Mouse (Mus musculus): ENCODE data around the gene Tomm6. TPM values are rescaled to one million over a fixed set of nuclear protein-coding genes. Genes with fewer than 3 reads are reported as not detected.

Tomm6 gene
- polyA plus RNA-seq (2014; fragmentation: Nextera tagmentation; extraction: Ambion mirVana), result 365 and 382 TPM in 2 replicates

DNA sequence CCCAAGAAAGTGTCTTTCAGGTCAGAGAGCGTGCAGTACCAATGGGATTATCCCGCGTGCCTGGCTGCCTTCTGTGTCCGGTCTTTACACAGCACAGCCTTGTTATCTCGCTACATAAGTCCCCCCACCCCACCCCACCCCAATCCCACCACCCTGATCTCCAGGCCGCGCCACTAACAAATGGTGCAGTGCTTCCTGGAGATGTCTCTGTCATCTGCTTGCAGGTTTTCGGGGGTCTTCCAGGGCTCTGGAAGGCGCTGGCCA lies at the start of gene Tomm6:
TSS of gene Tomm6 (minus strand) at position 43 of the 264 bp plus-strand sequence.
- Histone ChIP-seq H3K36me3 (ENCODE audit: control insufficient read depth, insufficient read depth, low read length) (peaks cover 29% of the 10 kb centered on the region), H3K4me2 (ENCODE audit: low read depth, low read length) (peak within 1 kb of the TSS; percentile 98), H3K4me3 (ENCODE audit: low read depth, low read length) (peak within 1 kb of the TSS; percentile 89), H3K9ac (ENCODE audit: low read depth, low read length) (peak within 1 kb of the TSS; percentile 92), H3K27me3 (replicated peaks; ENCODE audit: control insufficient read depth, insufficient read depth, low read length) (no peaks in the 10 kb centered on the region), H3K27ac (replicated peaks; ENCODE audit: low read depth, low read length) (peak within 1 kb of the TSS; percentile 87), H3K9me3 (ENCODE audit: control insufficient read depth, low read length) (no peaks in the 10 kb centered on the region), H3K4me1 (ENCODE audit: control insufficient read depth, insufficient read depth, low read length) (0 out of 2 replicates have a peak, but pooled peaks cover 5% of the 10 kb centered on the region)
- ATAC-seq (ENCODE audit: low read depth) (no peak), DNase-seq (ENCODE audit: low spot score) (no peak)
- 0% methylated on average over 6 of the region's 9 CpGs for WGBS

DNA sequence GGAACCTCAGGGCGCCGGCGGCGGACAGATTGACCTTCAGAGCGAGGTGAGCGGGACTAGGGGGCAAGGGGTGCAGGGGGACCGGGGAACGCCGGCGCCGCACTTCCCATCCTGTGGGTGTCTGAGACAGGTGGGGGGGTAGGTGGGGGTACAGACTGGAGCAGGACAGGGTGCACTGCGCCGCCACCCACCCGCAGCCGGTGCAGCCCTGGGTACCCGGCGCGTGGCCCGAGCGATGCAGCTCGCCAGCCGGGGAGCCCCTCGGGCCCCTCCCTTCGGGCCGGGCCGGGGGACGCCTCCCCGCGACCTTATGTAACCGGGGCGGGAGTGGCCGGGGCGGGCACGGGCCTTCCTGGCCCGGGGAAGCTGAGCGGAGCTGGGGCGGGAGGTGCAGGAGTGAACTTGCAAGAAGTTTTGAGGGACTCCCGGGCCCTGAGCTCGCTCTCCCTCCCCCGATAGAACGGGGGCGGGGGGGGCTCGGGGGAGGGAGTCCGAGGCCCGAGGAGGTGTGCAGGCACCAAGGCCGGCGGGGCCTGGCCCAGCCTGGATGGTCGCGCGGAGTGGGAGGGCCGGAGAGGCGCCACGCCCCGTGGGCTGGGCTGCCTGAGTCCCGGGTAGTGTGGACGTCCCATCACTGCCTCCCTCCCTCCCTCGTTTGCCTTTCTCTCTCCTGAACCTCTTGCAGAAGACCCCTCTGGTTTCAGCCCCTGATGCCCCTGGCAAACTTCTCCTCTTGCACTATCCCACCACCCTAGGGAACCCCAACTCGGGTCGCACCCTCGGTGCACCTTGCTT lies 49.3 kb upstream of the Tomm6 start:
- 2% methylated on average over 6 of the region's 60 CpGs for WGBS
- H3K4me2 ChIP-seq (ENCODE audit: low read depth, low read length), result peak overlapping the region; percentile 95
- peak overlapping the region; percentile 59 for H3K4me3 ChIP-seq (ENCODE audit: low read depth, low read length)
- 0 out of 2 replicates have a peak, but pooled peaks cover 13% of the 10 kb centered on the region for H3K4me1 ChIP-seq (ENCODE audit: control insufficient read depth, insufficient read depth, low read length)
- DNase-seq (ENCODE audit: low spot score) (peak; percentile 90), ATAC-seq (ENCODE audit: low read depth) (peak; percentile 92)
- peak overlapping the region; percentile 74 for H3K9ac ChIP-seq (ENCODE audit: low read depth, low read length)
- H3K27me3 ChIP-seq (replicated peaks; ENCODE audit: control insufficient read depth, insufficient read depth, low read length), result peaks cover 11% of the 10 kb centered on the region; the same call in 1 of the 2 replicates
- no peaks in the 10 kb centered on the region for H3K36me3 ChIP-seq (ENCODE audit: control insufficient read depth, insufficient read depth, low read length)
- peak overlapping the region; percentile 66 for H3K27ac ChIP-seq (replicated peaks; ENCODE audit: low read depth, low read length)
- no peaks in the 10 kb centered on the region for H3K9me3 ChIP-seq (ENCODE audit: control insufficient read depth, low read length)

DNA sequence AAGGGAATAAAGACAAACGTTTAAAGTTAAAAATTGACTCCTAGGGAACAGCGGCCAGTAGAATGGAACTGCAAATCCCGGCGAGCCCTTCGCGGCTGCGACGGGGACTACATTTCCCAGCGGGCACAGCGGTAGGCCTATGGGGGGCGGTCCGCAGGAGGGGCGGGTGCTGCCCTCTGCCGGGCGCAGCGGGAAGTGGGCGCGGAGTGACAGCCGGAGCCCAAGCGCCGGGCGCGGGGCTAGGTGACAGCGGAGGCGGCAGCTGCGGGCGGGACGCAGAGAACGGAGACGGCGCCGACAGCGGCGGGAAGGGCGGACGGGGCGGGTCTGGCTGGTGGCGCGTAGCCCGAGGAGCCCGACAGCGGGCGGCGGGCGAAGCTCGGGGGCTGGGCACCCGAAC lies 48.7 kb upstream of the Tomm6 start, which contains the start of gene Tfeb:
TSS of gene Tfeb (plus strand) at position 175 of the 400 bp plus-strand sequence.
- Histone ChIP-seq H3K4me1 (ENCODE audit: control insufficient read depth, insufficient read depth, low read length) (0 out of 2 replicates have a peak, but pooled peaks cover 13% of the 10 kb centered on the region), H3K27ac (replicated peaks; ENCODE audit: low read depth, low read length) (peak within 1 kb of the TSS; percentile 66)

DNA sequence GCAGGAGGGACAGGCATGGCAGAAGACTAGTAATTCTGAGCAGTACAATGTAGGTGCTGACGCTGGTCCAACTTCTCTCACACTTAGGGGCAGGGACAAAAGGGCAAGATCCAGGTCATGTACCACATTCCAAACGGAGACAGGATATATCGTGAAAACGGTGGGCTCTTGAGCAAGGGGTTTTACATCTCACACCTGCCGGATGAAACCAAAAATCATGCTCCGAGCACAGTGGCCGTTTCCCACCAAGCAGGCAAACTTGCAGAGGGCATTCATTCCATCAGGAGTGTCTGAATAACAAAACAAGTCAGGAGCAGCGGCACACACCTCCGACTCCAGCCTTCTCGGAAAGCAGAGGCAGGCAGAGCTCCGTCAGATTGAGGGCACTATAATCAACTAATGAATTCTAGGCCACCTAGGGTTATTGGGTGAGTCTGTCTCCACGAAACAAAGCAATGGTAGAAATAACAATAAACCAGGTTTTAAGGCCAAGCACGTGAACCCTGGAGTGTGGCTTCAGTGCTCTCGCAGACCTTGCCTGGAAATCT lies 47.4 kb upstream of the Tomm6 start:
- DNase-seq (ENCODE audit: low spot score), result no peak
- no peak for ATAC-seq (ENCODE audit: low read depth)
- Histone ChIP-seq H3K27ac (replicated peaks; ENCODE audit: low read depth, low read length) (no peak overlapping the region), H3K4me1 (ENCODE audit: control insufficient read depth, insufficient read depth, low read length) (0 out of 2 replicates have a peak, but pooled peaks cover 13% of the 10 kb centered on the region), H3K9ac (ENCODE audit: low read depth, low read length) (no peak overlapping the region), H3K4me2 (ENCODE audit: low read depth, low read length) (no peak overlapping the region), H3K9me3 (ENCODE audit: control insufficient read depth, low read length) (no peaks in the 10 kb centered on the region), H3K27me3 (replicated peaks; ENCODE audit: control insufficient read depth, insufficient read depth, low read length) (peaks cover 11% of the 10 kb centered on the region; the same call in 1 of the 2 replicates), H3K4me3 (ENCODE audit: low read depth, low read length) (no peak overlapping the region), H3K36me3 (ENCODE audit: control insufficient read depth, insufficient read depth, low read length) (no peaks in the 10 kb centered on the region)
- WGBS, result 68% methylated on average over 14 of the region's 14 CpGs

More for the DNA sequence above, 48.7 kb upstream of the Tomm6 start, which contains the start of gene Tfeb:
- Histone ChIP-seq H3K4me2 (ENCODE audit: low read depth, low read length) (peak within 1 kb of the TSS; percentile 95), H3K36me3 (ENCODE audit: control insufficient read depth, insufficient read depth, low read length) (no peaks in the 10 kb centered on the region), H3K4me3 (ENCODE audit: low read depth, low read length) (peak within 1 kb of the TSS; percentile 59), H3K27me3 (replicated peaks; ENCODE audit: control insufficient read depth, insufficient read depth, low read length) (peaks cover 11% of the 10 kb centered on the region; the same call in 1 of the 2 replicates), H3K9ac (ENCODE audit: low read depth, low read length) (peak within 1 kb of the TSS; percentile 74), H3K9me3 (ENCODE audit: control insufficient read depth, low read length) (no peaks in the 10 kb centered on the region)
- DNase-seq (ENCODE audit: low spot score) (peak; percentile 95), ATAC-seq (ENCODE audit: low read depth) (peak; percentile 84)
- under 1% methylated on average over 28 of the region's 47 CpGs for WGBS

DNA sequence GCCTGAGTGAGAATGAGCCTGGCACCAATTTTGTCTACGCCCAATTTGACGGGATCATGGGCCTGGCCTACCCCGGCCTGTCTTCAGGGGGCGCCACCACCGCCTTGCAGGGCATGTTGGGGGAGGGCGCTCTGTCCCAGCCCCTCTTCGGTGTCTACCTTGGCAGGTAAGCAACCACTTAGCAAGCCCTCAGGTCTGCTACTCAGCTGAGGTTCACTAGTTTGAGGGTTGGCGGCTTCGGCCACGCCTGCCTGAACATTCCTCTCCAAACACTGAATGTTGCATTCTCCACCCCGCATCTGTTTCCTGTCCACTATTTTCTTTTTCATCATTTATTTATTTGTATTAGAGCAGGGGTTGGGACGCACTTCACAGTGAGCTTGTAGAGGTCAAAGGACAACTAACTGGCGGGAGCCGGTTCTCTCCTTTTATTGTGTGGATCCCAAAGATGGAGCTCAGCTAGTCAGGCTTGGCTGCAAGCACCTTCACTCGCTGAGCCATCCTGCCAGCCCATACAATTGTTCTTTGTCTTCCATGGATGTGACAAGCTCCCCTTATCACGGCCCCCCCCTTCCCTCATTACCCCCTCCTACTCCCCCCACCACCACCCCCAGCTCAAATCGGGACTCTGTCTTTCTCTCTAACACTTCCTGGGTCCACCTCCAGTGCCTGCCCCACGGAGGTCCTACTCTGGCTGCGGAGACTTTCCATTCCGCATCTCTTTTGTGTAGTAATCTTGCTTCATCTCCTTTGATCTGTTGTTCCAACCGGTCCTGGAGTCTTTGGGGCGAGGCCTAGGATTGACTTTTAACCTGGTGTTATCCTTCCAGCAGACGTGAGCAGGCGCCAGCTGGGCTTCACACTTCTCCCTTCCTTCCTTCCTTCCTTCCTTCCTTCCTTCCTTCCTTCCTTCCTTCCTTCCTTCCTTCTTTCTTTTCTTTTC lies 42.7 kb upstream of the Tomm6 start:
- ATAC-seq (ENCODE audit: low read depth), result no peak
- DNase-seq (ENCODE audit: low spot score), result no peak
- no peaks in the 10 kb centered on the region for H3K36me3 ChIP-seq (ENCODE audit: control insufficient read depth, insufficient read depth, low read length)
- no peak overlapping the region for H3K4me3 ChIP-seq (ENCODE audit: low read depth, low read length)
- no peak overlapping the region for H3K4me2 ChIP-seq (ENCODE audit: low read depth, low read length)
- H3K9me3 ChIP-seq (ENCODE audit: control insufficient read depth, low read length), result no peaks in the 10 kb centered on the region
- no peak overlapping the region for H3K9ac ChIP-seq (ENCODE audit: low read depth, low read length)
- WGBS, result 56% methylated on average over 24 of the region's 24 CpGs
- H3K4me1 ChIP-seq (ENCODE audit: control insufficient read depth, insufficient read depth, low read length), result no peaks in the 10 kb centered on the region
- H3K27me3 ChIP-seq (replicated peaks; ENCODE audit: control insufficient read depth, insufficient read depth, low read length), result no peaks in the 10 kb centered on the region
- no peak overlapping the region for H3K27ac ChIP-seq (replicated peaks; ENCODE audit: low read depth, low read length)

DNA sequence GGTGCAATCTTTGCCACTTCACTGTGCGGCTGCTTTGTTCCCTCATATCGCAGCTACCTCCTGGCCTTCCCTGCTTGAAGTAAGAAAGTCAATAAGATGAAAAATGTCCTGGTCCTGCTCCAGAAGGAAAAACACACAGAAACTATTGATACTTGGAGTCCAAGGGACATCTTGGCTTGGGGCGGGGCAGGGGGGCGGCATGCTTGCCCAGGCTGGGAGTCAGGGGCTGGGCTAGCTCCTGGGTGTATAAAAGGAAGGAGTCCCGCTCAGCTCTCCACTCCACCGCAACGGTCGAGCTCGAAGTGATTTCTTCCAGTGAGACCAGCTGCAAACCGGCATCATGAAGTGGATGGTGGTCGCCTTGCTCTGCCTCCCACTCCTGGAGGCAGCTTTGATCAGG lies 38.4 kb upstream of the Tomm6 start, which contains the start of gene Pgc:
TSS of gene Pgc (plus strand) at position 277 of the 400 bp plus-strand sequence.
- Histone ChIP-seq H3K36me3 (ENCODE audit: control insufficient read depth, insufficient read depth, low read length) (no peaks in the 10 kb centered on the region), H3K27me3 (replicated peaks; ENCODE audit: control insufficient read depth, insufficient read depth, low read length) (no peaks in the 10 kb centered on the region), H3K27ac (replicated peaks; ENCODE audit: low read depth, low read length) (no peak within 1 kb of the TSS), H3K4me3 (ENCODE audit: low read depth, low read length) (no peak within 1 kb of the TSS), H3K4me2 (ENCODE audit: low read depth, low read length) (no peak within 1 kb of the TSS), H3K4me1 (ENCODE audit: control insufficient read depth, insufficient read depth, low read length) (no peaks in the 10 kb centered on the region), H3K9ac (ENCODE audit: low read depth, low read length) (no peak within 1 kb of the TSS), H3K9me3 (ENCODE audit: control insufficient read depth, low read length) (no peaks in the 10 kb centered on the region)
- ATAC-seq (ENCODE audit: low read depth) (no peak), DNase-seq (ENCODE audit: low spot score) (no peak)
- 75% methylated on average over 11 of the region's 11 CpGs for WGBS

DNA sequence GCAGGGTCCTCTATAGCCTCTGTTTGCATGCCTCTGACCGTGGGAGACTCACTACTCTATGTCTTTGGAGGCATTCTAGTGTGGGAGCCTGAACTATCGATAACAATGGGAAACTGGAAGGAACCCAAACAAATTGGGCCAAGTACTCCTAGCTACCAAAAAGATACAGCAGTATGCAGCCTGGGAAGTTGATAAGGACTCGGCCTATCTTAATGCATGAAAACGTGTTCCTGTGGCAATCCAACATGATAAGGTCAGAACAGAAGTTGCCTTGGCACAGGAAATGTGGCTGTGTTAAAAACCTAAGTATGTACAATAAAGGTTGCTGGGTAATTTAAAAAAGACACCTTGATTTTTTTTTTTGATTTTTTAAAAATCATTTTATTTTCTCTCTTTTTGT lies 33.0 kb upstream of the Tomm6 start:
- no peak for ATAC-seq (ENCODE audit: low read depth)
- Histone ChIP-seq H3K9ac (ENCODE audit: low read depth, low read length) (no peak overlapping the region), H3K4me1 (ENCODE audit: control insufficient read depth, insufficient read depth, low read length) (no peaks in the 10 kb centered on the region), H3K27ac (replicated peaks; ENCODE audit: low read depth, low read length) (no peak overlapping the region), H3K36me3 (ENCODE audit: control insufficient read depth, insufficient read depth, low read length) (no peaks in the 10 kb centered on the region), H3K4me2 (ENCODE audit: low read depth, low read length) (no peak overlapping the region), H3K27me3 (replicated peaks; ENCODE audit: control insufficient read depth, insufficient read depth, low read length) (no peaks in the 10 kb centered on the region), H3K9me3 (ENCODE audit: control insufficient read depth, low read length) (no peaks in the 10 kb centered on the region), H3K4me3 (ENCODE audit: low read depth, low read length) (no peak overlapping the region)
- DNase-seq (ENCODE audit: low spot score), result no peak
- WGBS, result 82% methylated on average over 4 of the region's 4 CpGs

DNA sequence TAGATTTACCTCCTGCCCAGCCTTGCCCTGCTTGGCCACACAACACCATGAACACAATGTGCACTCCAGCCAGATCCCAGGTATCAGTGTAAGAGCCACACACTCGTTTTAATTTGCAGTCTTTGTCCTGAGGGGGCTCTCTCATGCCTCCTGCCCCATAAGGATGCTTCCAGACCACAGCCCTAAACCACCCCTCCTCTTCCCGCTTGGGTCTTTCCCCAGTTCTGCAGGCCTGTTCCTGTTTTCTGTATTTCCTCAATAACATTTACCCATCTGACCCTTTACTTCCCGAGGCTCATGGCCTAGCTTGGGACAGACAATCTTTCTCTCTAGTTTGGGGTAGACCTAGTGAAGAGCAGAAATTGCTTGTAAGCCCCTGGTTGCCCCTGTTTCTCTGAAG lies 26.9 kb upstream of the Tomm6 start:
- no peaks in the 10 kb centered on the region for H3K36me3 ChIP-seq (ENCODE audit: control insufficient read depth, insufficient read depth, low read length)
- DNase-seq (ENCODE audit: low spot score), result no peak
- no peak overlapping the region for H3K9ac ChIP-seq (ENCODE audit: low read depth, low read length)
- no peak for ATAC-seq (ENCODE audit: low read depth)
- H3K4me1 ChIP-seq (ENCODE audit: control insufficient read depth, insufficient read depth, low read length), result no peaks in the 10 kb centered on the region
- H3K9me3 ChIP-seq (ENCODE audit: control insufficient read depth, low read length), result no peaks in the 10 kb centered on the region
- H3K27ac ChIP-seq (replicated peaks; ENCODE audit: low read depth, low read length), result no peak overlapping the region
- H3K27me3 ChIP-seq (replicated peaks; ENCODE audit: control insufficient read depth, insufficient read depth, low read length), result no peaks in the 10 kb centered on the region
- 44% methylated on average over 3 of the region's 3 CpGs for WGBS
- H3K4me2 ChIP-seq (ENCODE audit: low read depth, low read length), result no peak overlapping the region
- no peak overlapping the region for H3K4me3 ChIP-seq (ENCODE audit: low read depth, low read length)

Data from embryonic facial prominence, embryonic 14.5 days (tissue).